Mouse (Mus musculus) liver, postnatal 0 days (tissue): ENCODE measurements around the gene Dnaaf3. TPM values are rescaled to one million over a fixed set of nuclear protein-coding genes. Genes with fewer than 3 reads are reported as not detected.
"Not testable (repeated sequence)": the region's sequence is repeated elsewhere in the genome, so short reads cannot be mapped to it uniquely, and the experiment has no call there.

Experiments
- ATAC-seq: fragments of 200-750 bp; cut with Nextera tagmentation; 2 replicates; pipeline ENCODE4 v1.8.0; 2017; ENCODE audit warnings: mild to moderate bottlenecking, moderate library complexity
- DNase-seq: peaks from one replicate; pipeline ENCODE4 v3.0.0-alpha.2; 2016
- H3K27ac ChIP-seq: fragments of 300-500 bp; sonication (generic); 2 replicates; pipeline ENCODE4 v1.5.1; 2014; ENCODE audit warnings: antibody characterized with exemption, moderate library complexity, mild to moderate bottlenecking, low read depth
- H3K27me3 ChIP-seq: fragments of 300-500 bp; sonication (generic); 2 replicates; pipeline ENCODE4 v1.6.1; 2014; ENCODE audit warnings: low read length, control low read depth, mixed read lengths; ENCODE audit not compliant: insufficient read depth
- H3K36me3 ChIP-seq: fragments of 300-500 bp; sonication (generic); replicated peaks from 2 replicates; pipeline ENCODE4 v1.6.1; 2014; ENCODE audit warnings: mild to moderate bottlenecking, control low read depth, low read length, moderate library complexity, mixed read lengths; ENCODE audit not compliant: insufficient read depth
- H3K4me1 ChIP-seq: fragments of 300-500 bp; sonication (generic); 2 replicates; pipeline ENCODE4 v1.6.1; 2014; ENCODE audit warnings: antibody characterized with exemption, mild to moderate bottlenecking, control low read depth; ENCODE audit not compliant: insufficient read depth
- H3K4me2 ChIP-seq: fragments of 300-500 bp; sonication (generic); 2 replicates; pipeline ENCODE4 v1.6.1; 2014; ENCODE audit warnings: low read depth, mild to moderate bottlenecking, low read length, moderate library complexity, mixed read lengths
- H3K4me3 ChIP-seq: fragments of 300-500 bp; sonication (generic); 2 replicates; pipeline ENCODE4 v1.5.1; 2014; ENCODE audit warnings: low read depth, low read length
- H3K9ac ChIP-seq: fragments of 300-500 bp; sonication (generic); replicated peaks from 2 replicates; pipeline ENCODE4 v1.6.1; 2014; ENCODE audit warnings: mild to moderate bottlenecking, moderate library complexity
- H3K9me3 ChIP-seq: fragments of 300-500 bp; sonication (generic); 2 replicates; pipeline ENCODE4 v1.6.1; 2016; ENCODE audit warnings: mild to moderate bottlenecking, control low read depth, low read length, mixed read lengths
- CTCF ChIP-seq: sonication (generic); IDR thresholded peaks from 2 replicates; pipeline ENCODE4 v1.5.1; 2016; ENCODE audit warnings: antibody characterized with exemption, low read depth
- EP300 ChIP-seq: IDR thresholded peaks from 2 replicates; pipeline ENCODE4 v1.6.1; 2016; ENCODE audit warnings: antibody characterized with exemption, low read depth, mild to moderate bottlenecking
- WGBS: fragments of 180-500 bp; shearing (Covaris S2); extraction: QIAGEN DNeasy Blood & Tissue Kit; methylation state at CpG from one replicate; pipeline ENCODE4 v1.1.7; 2014; ENCODE audit not compliant: insufficient replicate concordance; 5-methylcytosine and 5-hydroxymethylcytosine counted together
- polyA plus RNA-seq: library from polyadenylated mRNA; unstranded; fragments of >200 nt; fragmentation: Nextera tagmentation; extraction: Ambion mirVana; gene quantifications from 2 replicates; pipeline ENCODE4 v1.2.1, GENCODE M21; 2015

Dnaaf3 gene
- 0.05 and 0.17 TPM in 2 replicates for polyA plus RNA-seq

DNA sequence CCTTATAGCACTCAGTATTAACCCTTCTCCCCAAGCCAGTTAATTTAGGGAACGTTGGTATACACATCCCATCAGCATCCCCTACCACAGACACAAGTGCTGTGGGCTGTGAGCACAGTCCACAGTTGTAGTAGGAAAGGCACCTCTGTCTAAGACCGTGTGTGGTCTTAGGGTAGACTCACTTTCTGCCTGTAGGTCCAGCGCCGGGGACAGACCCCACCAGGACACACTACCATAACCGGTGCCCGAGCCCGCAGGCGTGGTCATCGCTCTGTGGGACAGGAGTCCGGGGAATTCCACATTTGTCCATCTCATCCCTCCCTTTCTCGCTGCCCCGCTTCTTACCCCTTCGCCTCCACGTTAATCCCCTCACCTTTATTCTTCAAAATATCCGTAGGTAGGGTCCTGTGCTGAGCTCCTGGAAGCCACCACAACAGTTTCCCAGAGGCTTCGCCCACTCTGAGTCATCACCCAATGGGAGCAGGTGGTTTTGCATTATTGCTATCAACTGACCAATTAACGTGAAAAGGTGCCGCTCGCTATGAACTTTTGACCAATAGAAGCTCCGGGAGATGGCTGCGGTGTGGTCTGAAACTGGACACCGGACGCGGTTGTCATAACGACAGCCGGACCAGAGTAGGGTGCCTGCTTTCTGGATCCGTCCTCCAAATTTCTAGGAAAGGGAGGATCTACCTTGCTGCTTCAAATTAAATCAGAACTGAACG lies at the start of gene Dnaaf3:
Gene Dnaaf3 (minus strand): TSS at position 449 of the 725 bp plus-strand sequence.
- TF ChIP-seq CTCF (no peak), EP300 (no peak)
- no peak within 1 kb of the TSS for H3K27ac ChIP-seq
- H3K27me3 ChIP-seq: peaks cover 9% of the 10 kb centered on the region
- 9% methylated on average over 28 of the region's 28 CpGs for WGBS
- H3K4me2 ChIP-seq: peak within 1 kb of the TSS; percentile 61
- DNase-seq (peak; percentile 70), ATAC-seq (peak; percentile 94)
- H3K4me3 ChIP-seq: peak within 1 kb of the TSS; percentile 22; the same call in 1 of the 2 replicates
- H3K9ac ChIP-seq: no peak within 1 kb of the TSS
- no peaks in the 10 kb centered on the region for H3K9me3 ChIP-seq
- no peaks in the 10 kb centered on the region for H3K36me3 ChIP-seq
- peaks cover 2% of the 10 kb centered on the region; the same call in 1 of the 2 replicates for H3K4me1 ChIP-seq

- H3K9me3 ChIP-seq, H3K4me1 ChIP-seq, H3K36me3 ChIP-seq, DNase-seq, ATAC-seq, H3K27ac ChIP-seq, H3K4me3 ChIP-seq, H3K9ac ChIP-seq, H3K4me2 ChIP-seq, H3K27me3 ChIP-seq: not testable (repeated sequence)
- 67% methylated on average over 3 of the region's 3 CpGs for WGBS
Observed at GRCm38 (mm10) chr7:4581481-4581880, 49.2 kb upstream of the Dnaaf3 start.

- not testable (repeated sequence) for H3K27ac ChIP-seq, ATAC-seq, H3K4me3 ChIP-seq, DNase-seq, H3K36me3 ChIP-seq, H3K9ac ChIP-seq, H3K4me1 ChIP-seq, H3K9me3 ChIP-seq, H3K27me3 ChIP-seq, H3K4me2 ChIP-seq
- WGBS: 58% methylated on average over 2 of the region's 2 CpGs
Observed at GRCm38 (mm10) chr7:4572361-4572760, 40.1 kb upstream of the Dnaaf3 start.

GRCm38 (mm10) chr7:4562660-4563059 lies 30.4 kb upstream of the Dnaaf3 start:
- Histone ChIP-seq H3K9ac (no peak overlapping the region), H3K9me3 (no peaks in the 10 kb centered on the region), H3K27ac (no peak overlapping the region), H3K36me3 (no peaks in the 10 kb centered on the region), H3K4me3 (no peak overlapping the region), H3K4me1 (no peaks in the 10 kb centered on the region), H3K27me3 (no peaks in the 10 kb centered on the region), H3K4me2 (no peak overlapping the region)
- 74% methylated on average over 3 of the region's 3 CpGs for WGBS
- no peak for ATAC-seq
- TF ChIP-seq EP300 (no peak), CTCF (no peak)
- DNase-seq: no peak

DNA sequence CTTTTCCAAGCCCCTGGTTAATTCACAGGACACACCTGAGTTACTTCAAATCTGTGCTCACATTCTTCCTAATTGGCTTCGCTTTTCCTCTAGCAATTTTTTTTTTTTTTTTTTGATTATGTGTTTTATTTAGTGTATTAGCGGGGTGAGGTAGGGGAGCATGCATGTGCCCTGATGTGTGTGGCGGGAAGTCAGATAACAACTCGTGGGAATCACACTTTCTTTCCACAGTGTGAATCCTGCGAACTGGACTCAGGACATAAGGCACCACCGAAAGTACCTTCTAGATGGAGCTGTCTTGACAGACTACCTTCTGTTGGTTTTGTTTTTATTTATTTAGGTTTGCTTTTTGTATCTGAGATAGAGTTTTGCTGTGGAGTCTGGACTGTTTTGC lies 24.9 kb upstream of the Dnaaf3 start:
- no peaks in the 10 kb centered on the region for H3K27me3 ChIP-seq
- no peak overlapping the region for H3K4me2 ChIP-seq
- WGBS: 69% methylated on average over 6 of the region's 6 CpGs
- H3K36me3 ChIP-seq: no peaks in the 10 kb centered on the region
- H3K9me3 ChIP-seq: no peaks in the 10 kb centered on the region
- H3K4me3 ChIP-seq: no peak overlapping the region
- no peaks in the 10 kb centered on the region for H3K4me1 ChIP-seq
- DNase-seq (no peak), ATAC-seq (no peak)
- H3K27ac ChIP-seq: no peak overlapping the region
- TF ChIP-seq EP300: no peak
- TF ChIP-seq CTCF: no peak
- no peak overlapping the region for H3K9ac ChIP-seq

DNA sequence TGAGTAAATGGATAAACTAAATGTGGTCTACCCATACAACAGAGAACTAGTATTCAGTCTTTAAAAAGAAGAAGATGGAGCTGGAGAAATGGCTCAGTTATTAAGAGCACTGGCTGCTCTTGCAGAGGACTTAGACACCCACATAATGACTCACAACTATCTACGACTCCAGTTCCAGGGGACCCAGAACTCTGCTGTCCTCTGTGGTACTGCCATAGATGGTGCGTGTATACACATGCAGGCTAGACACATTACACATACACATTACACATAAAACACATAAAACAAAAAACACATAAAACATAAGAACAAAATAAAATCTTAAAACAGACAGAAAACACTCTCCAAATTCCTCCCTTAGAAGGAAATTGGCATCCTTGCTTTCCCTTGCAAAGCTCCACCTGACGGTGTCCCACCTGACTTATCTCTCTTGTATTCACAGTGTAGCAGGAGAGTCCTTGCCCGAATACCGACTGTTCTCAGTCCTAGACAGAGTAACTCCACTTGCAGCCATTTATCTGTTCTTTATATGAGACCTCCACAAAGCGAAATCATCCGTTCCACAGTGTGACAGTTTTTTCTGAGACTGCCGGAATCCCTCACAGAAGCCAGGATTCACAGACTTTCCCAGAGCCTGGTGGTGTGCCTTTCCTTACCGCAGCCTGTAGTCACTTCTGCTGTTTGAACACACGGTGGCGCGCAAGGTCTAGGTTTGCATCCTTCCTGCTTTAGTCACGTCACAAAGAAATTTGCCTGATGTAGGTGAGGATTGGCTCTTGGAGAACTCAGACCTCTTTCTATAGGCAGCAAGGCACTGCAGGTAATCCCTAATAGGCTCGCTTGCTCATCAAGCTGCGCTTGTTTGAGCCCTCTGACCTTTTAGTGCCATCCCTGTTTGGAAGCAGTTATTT lies 24.3 kb upstream of the Dnaaf3 start:
- Histone ChIP-seq H3K36me3 (no peaks in the 10 kb centered on the region), H3K9me3 (no peaks in the 10 kb centered on the region), H3K27me3 (no peaks in the 10 kb centered on the region), H3K27ac (no peak overlapping the region), H3K4me3 (no peak overlapping the region), H3K4me1 (no peaks in the 10 kb centered on the region), H3K9ac (no peak overlapping the region), H3K4me2 (no peak overlapping the region)
- 18% methylated on average over 15 of the region's 15 CpGs for WGBS
- ATAC-seq (peak; percentile 94), DNase-seq (peak; percentile 87)
- no peak for TF ChIP-seq EP300
- peak; percentile 97 for TF ChIP-seq CTCF
